Mouse (Mus musculus): ENCODE data around the gene Coa7. TPM values are rescaled to one million over a fixed set of nuclear protein-coding genes. Genes with fewer than 3 reads are reported as not detected.
A peak's percentile ranks its signal among the peaks of the same experiment; 100 is the strongest.

Coa7 gene
- total and polyA plus RNA-seq, 2 experiments from 2014 or later, result 22.3 to 59.5 TPM

GRCm38 (mm10) chr4:108317656-108318605, 10.0 kb upstream of the Coa7 start:
- Histone ChIP-seq H3K27ac (ENCODE audit: low read depth, low read length) (no peak overlapping the region), H3K4me1 (ENCODE audit: insufficient read depth) (no peaks in the 10 kb centered on the region), H3K4me3 (ENCODE audit: low read depth, low read length) (no peak overlapping the region), H3K27me3 (ENCODE audit: insufficient read depth, low read length) (no peaks in the 10 kb centered on the region), H3K36me3 (ENCODE audit: insufficient read depth) (no peaks in the 10 kb centered on the region), H3K9ac (no peak overlapping the region), H3K9me3 (ENCODE audit: low read length) (no peaks in the 10 kb centered on the region), H3K4me2 (ENCODE audit: low read depth) (no peak overlapping the region)
- no peak for DNase-seq
- no peak for ATAC-seq
- WGBS, result 83% methylated on average over 12 of the region's 12 CpGs
- no peak for TF ChIP-seq CTCF (IDR thresholded peaks at IDR 0.05; ENCODE audit: low read depth)

GRCm38 (mm10) chr4:108318649-108319615, 9.0 kb upstream of the Coa7 start:
- no peak for DNase-seq
- Histone ChIP-seq H3K4me3 (ENCODE audit: low read depth, low read length) (no peak overlapping the region), H3K4me1 (ENCODE audit: insufficient read depth) (no peaks in the 10 kb centered on the region), H3K36me3 (ENCODE audit: insufficient read depth) (no peaks in the 10 kb centered on the region), H3K4me2 (ENCODE audit: low read depth) (no peak overlapping the region), H3K27me3 (ENCODE audit: insufficient read depth, low read length) (no peaks in the 10 kb centered on the region), H3K27ac (ENCODE audit: low read depth, low read length) (no peak overlapping the region), H3K9ac (no peak overlapping the region), H3K9me3 (ENCODE audit: low read length) (no peaks in the 10 kb centered on the region)
- no peak for TF ChIP-seq CTCF (IDR thresholded peaks at IDR 0.05; ENCODE audit: low read depth)
- no peak for ATAC-seq
- WGBS, result 93% methylated on average over 7 of the region's 8 CpGs

DNA sequence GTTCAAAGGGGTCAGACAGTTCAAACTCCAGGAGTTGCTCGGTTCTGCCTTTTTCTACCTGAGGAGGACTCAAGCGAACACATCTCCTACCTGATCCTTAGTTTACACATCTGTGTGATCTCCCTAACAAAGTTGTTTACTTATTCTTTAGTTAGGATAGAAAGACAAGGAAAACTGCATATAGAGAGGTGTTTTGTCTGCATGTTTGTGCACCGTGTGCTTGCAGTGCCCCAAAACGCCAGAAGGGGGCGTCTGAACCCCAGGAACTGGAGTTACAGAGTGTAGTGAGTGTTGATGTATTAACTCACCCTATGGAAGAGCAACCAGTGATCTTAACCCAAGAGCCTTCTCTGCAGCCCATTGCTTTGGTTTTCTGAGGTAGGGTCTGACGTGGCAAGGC, 8.2 kb upstream of the Coa7 start:
- DNase-seq (no peak), ATAC-seq (no peak)
- no peak overlapping the region for H3K4me3 ChIP-seq (ENCODE audit: low read depth, low read length)
- H3K36me3 ChIP-seq (ENCODE audit: insufficient read depth), result no peaks in the 10 kb centered on the region
- peak; percentile 37 for TF ChIP-seq CTCF (IDR thresholded peaks at IDR 0.05; ENCODE audit: low read depth)
- no peak overlapping the region for H3K4me2 ChIP-seq (ENCODE audit: low read depth)
- H3K9ac ChIP-seq, result no peak overlapping the region
- 74% methylated on average over 6 of the region's 6 CpGs for WGBS
- H3K4me1 ChIP-seq (ENCODE audit: insufficient read depth), result no peaks in the 10 kb centered on the region
- no peaks in the 10 kb centered on the region for H3K27me3 ChIP-seq (ENCODE audit: insufficient read depth, low read length)
- no peak overlapping the region for H3K27ac ChIP-seq (ENCODE audit: low read depth, low read length)
- no peaks in the 10 kb centered on the region for H3K9me3 ChIP-seq (ENCODE audit: low read length)

GRCm38 (mm10) chr4:108320627-108321380, 7.1 kb upstream of the Coa7 start:
- no peaks in the 10 kb centered on the region for H3K36me3 ChIP-seq (ENCODE audit: insufficient read depth)
- H3K4me2 ChIP-seq (ENCODE audit: low read depth), result no peak overlapping the region
- ATAC-seq, result peak; percentile 47
- peak; percentile 25 for DNase-seq
- H3K4me3 ChIP-seq (ENCODE audit: low read depth, low read length), result no peak overlapping the region
- WGBS, result 73% methylated on average over 7 of the region's 7 CpGs
- H3K4me1 ChIP-seq (ENCODE audit: insufficient read depth), result no peaks in the 10 kb centered on the region
- H3K27ac ChIP-seq (ENCODE audit: low read depth, low read length), result no peak overlapping the region
- no peaks in the 10 kb centered on the region for H3K27me3 ChIP-seq (ENCODE audit: insufficient read depth, low read length)
- no peak overlapping the region for H3K9ac ChIP-seq
- no peaks in the 10 kb centered on the region for H3K9me3 ChIP-seq (ENCODE audit: low read length)
- no peak for TF ChIP-seq CTCF (IDR thresholded peaks at IDR 0.05; ENCODE audit: low read depth)

DNA sequence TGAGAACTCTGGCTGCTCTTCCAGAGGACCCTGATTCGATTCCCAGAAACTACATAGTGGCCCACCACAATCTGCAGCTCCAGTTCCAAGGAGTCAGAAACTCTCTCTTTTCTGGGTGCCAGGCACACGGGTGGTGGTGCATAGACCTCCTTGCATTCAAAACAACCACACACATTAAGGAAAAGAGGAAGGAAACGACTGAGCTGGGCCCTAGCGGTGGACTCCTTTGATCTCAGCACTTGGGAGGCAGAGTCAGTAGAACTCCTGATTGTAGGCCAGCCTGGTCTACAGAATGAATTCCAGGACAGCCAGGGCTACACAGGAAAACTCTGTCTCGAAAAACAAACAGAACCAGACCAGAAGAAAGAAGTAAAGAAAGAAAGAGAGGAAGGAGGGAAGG, 4.4 kb upstream of the Coa7 start:
- H3K4me3 ChIP-seq (ENCODE audit: low read depth, low read length), result no peak overlapping the region
- H3K27ac ChIP-seq (ENCODE audit: low read depth, low read length), result no peak overlapping the region
- H3K9me3 ChIP-seq (ENCODE audit: low read length), result no peaks in the 10 kb centered on the region
- 0 out of 2 replicates have a peak, but pooled peaks cover 7% of the 10 kb centered on the region for H3K4me1 ChIP-seq (ENCODE audit: insufficient read depth)
- DNase-seq, result no peak
- no peak for TF ChIP-seq CTCF (IDR thresholded peaks at IDR 0.05; ENCODE audit: low read depth)
- H3K9ac ChIP-seq, result no peak overlapping the region
- no peak overlapping the region for H3K4me2 ChIP-seq (ENCODE audit: low read depth)
- ATAC-seq, result no peak
- H3K27me3 ChIP-seq (ENCODE audit: insufficient read depth, low read length), result no peaks in the 10 kb centered on the region
- no peaks in the 10 kb centered on the region for H3K36me3 ChIP-seq (ENCODE audit: insufficient read depth)
- WGBS, result 67% methylated on average over 5 of the region's 5 CpGs

- no peaks in the 10 kb centered on the region for H3K9me3 ChIP-seq (ENCODE audit: low read length)
- H3K36me3 ChIP-seq (ENCODE audit: insufficient read depth), result no peaks in the 10 kb centered on the region; the same call in 1 of the 2 replicates
- 34% methylated on average over 6 of the region's 6 CpGs for WGBS
- TF ChIP-seq CTCF (IDR thresholded peaks at IDR 0.05; ENCODE audit: low read depth), result peak; percentile 64
- H3K27ac ChIP-seq (ENCODE audit: low read depth, low read length), result peak overlapping the region; percentile 98
- ATAC-seq (peak; percentile 47), DNase-seq (peak; percentile 73)
- H3K4me1 ChIP-seq (ENCODE audit: insufficient read depth), result 0 out of 2 replicates have a peak, but pooled peaks cover 8% of the 10 kb centered on the region
- H3K4me3 ChIP-seq (ENCODE audit: low read depth, low read length), result peak overlapping the region; percentile 82
- peak overlapping the region; percentile 61 for H3K4me2 ChIP-seq (ENCODE audit: low read depth)
- peak overlapping the region; percentile 84 for H3K9ac ChIP-seq
- no peaks in the 10 kb centered on the region for H3K27me3 ChIP-seq (ENCODE audit: insufficient read depth, low read length)
These were observed 815 bp upstream of the Coa7 start for GRCm38 (mm10) chr4:108327071-108327579.
